Mouse (Mus musculus): ENCODE data around the gene Mavs. TPM values are rescaled to one million over a fixed set of nuclear protein-coding genes. Genes with fewer than 3 reads are reported as not detected.

Gene Mavs
- 10 to 100 TPM; 40.0 to 56.9 TPM for total RNA-seq (2021)
- long read RNA-seq, experiment 1, transcript Mavs-201 (7 exons, 2,867 nt) = minor isoform, 24 of 114 reads
- long read RNA-seq, experiment 1, transcript Mavs-202 (7 exons, 3,057 nt) = major isoform, 42 of 114 reads
- long read RNA-seq, experiment 1, partial matches to known transcripts = 20 of 114 reads
- long read RNA-seq, experiment 1, other reads (novel, unspliced or antisense) = 28 of 114 reads
- long read RNA-seq, experiment 2, transcript Mavs-201 (7 exons, 2,867 nt) = minor isoform, 42 of 154 reads
- long read RNA-seq, experiment 2, transcript Mavs-202 (7 exons, 3,057 nt) = major isoform, 57 of 154 reads
- long read RNA-seq, experiment 2, partial matches to known transcripts = 13 of 154 reads
- long read RNA-seq, experiment 2, other reads (novel, unspliced or antisense) = 42 of 154 reads

GRCm38 (mm10) chr2:131233307-131234126 is at the start of gene Mavs:
Gene Mavs, plus strand, starts transcription at chr2:131234063.
- intact Hi-C loops (cut with DNase I) = no loop called here
- peak within 1 kb of the TSS; percentile 82 for H3K4me3 ChIP-seq
- DNase-seq = peak; percentile 98
- H3K27ac ChIP-seq = peak within 1 kb of the TSS; percentile 97
- TF ChIP-seq CTCF (IDR thresholded peaks at IDR 0.05) = no peak

DNA sequence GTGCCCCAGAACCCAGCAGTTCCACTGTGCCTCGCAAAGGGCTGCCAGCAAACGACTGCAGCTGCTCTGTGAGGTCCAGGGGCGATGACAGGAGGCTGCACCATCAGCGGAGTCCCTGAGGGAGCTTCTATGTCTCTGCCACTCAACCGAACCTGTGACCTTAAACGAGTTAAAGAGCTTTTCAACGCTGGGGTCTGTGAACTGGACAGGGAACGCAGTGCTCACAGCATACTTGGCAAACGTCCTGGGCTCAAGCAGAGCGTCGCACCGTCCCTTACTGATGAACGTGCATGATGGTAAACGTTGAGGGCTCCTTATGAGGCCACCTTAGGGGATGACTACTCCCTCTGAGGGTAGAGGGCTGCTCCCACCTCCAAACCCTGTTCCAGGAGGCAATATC is 47.5 kb upstream of the Mavs start:
- DNase-seq = peak; percentile 40
- intact Hi-C loops (cut with DNase I) = loop anchor here (2.0 to 10.0 kb wide), 2 partner anchors 18 to 328 kb away; no protein-coding TSS in a partner anchor
- Histone ChIP-seq H3K4me3 (peak overlapping the region; percentile 74), H3K27ac (peak overlapping the region; percentile 82)
- no peak for TF ChIP-seq CTCF (IDR thresholded peaks at IDR 0.05)

- TF ChIP-seq CTCF (IDR thresholded peaks at IDR 0.05) = peak; percentile 38; the same call in 1 of the 2 replicates
- Histone ChIP-seq H3K4me3 (peak within 1 kb of the TSS; percentile 74), H3K27ac (peak within 1 kb of the TSS; percentile 82)
- DNase-seq = peak; percentile 92
- intact Hi-C loops (cut with DNase I) = loop anchor here (2.0 to 10.0 kb wide), 2 partner anchors 18 to 328 kb away; no protein-coding TSS in a partner anchor
Measured at GRCm38 (mm10) chr2:131186771-131187601, 46.9 kb upstream of the Mavs start, which contains the start of the genes Cdc25b and Spef1. Gene Cdc25b, plus strand, starts transcription at chr2:131186949. Gene Spef1, minus strand, starts transcription at chr2:131187282.

GRCm38 (mm10) chr2:131187602-131187922 is 46.3 kb upstream of the Mavs start:
- H3K27ac ChIP-seq = peak overlapping the region; percentile 82
- no peak for TF ChIP-seq CTCF (IDR thresholded peaks at IDR 0.05)
- intact Hi-C loops (cut with DNase I) = loop anchor here (2.0 to 10.0 kb wide), 2 partner anchors 17 to 327 kb away; no protein-coding TSS in a partner anchor
- H3K4me3 ChIP-seq = peak overlapping the region; percentile 74
- no peak for DNase-seq

DNA sequence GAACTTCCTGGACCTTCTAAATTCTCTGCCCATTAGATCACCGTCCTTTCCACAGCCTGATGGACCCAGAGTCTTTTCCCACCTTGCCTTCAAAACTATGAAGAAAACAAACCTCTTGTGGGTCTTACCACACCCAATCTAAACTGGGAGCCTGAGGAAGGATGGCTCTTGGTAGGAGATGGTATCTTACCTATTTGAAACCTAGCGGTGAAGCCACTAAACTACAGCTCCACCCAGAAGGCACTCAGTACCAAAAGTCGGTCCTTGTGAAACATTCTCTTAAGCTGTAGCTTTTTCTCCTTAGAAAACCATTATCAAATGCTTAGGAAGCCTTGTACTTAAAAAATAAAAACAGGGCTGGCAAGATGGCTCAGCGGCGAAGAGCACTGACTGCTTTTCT is 45.6 kb upstream of the Mavs start:
- TF ChIP-seq CTCF (IDR thresholded peaks at IDR 0.05) = no peak
- intact Hi-C loops (cut with DNase I) = loop anchor here (10.0 kb wide), 1 partner anchor 326 kb away; no protein-coding TSS in a partner anchor

GRCm38 (mm10) chr2:131189521-131190309 is 44.1 kb upstream of the Mavs start:
- TF ChIP-seq CTCF (IDR thresholded peaks at IDR 0.05) = no peak
- intact Hi-C loops (cut with DNase I) = loop anchor here (10.0 kb wide), 1 partner anchor 325 kb away; no protein-coding TSS in a partner anchor
- DNase-seq = peak; percentile 74
- H3K4me3 ChIP-seq = no peak overlapping the region
- peak overlapping the region; percentile 48 for H3K27ac ChIP-seq

More for the DNA sequence above, 45.6 kb upstream of the Mavs start:
- no peak for DNase-seq
- Histone ChIP-seq H3K27ac (no peak overlapping the region), H3K4me3 (no peak overlapping the region)

- no peak for DNase-seq
- no peak overlapping the region for H3K4me3 ChIP-seq
- intact Hi-C loops (cut with DNase I) = no loop called here
- no peak overlapping the region for H3K27ac ChIP-seq
- TF ChIP-seq CTCF (IDR thresholded peaks at IDR 0.05) = no peak
Measured at GRCm38 (mm10) chr2:131190344-131191004, 43.4 kb upstream of the Mavs start.

DNA sequence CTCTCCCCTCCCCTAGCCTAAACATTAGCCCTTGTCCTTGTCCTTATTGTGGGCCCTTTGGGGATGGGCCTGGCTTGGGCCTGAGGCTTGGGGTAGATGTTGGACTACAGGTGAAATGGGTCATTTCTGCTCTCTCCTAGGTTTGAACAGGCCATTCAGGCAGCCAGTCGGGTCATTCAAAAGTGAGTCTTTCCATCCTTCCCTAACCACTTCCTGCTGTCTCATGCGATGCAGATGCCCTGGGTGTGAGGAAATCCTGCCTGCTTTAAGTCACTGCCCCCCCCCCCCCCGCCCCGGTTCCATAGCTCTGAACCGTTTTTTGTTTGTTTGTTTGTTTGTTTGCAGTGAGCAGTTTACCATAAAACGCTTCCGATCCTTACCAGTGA is 42.9 kb upstream of the Mavs start:
- intact Hi-C loops (cut with DNase I) = no loop called here
- H3K27ac ChIP-seq = no peak overlapping the region
- H3K4me3 ChIP-seq = no peak overlapping the region
- DNase-seq = no peak
- no peak for TF ChIP-seq CTCF (IDR thresholded peaks at IDR 0.05)

GRCm38 (mm10) chr2:131196606-131197316 is 37.1 kb upstream of the Mavs start:
- no peak for TF ChIP-seq CTCF (IDR thresholded peaks at IDR 0.05)
- no peak for DNase-seq
- Histone ChIP-seq H3K27ac (no peak overlapping the region), H3K4me3 (no peak overlapping the region)
- intact Hi-C loops (cut with DNase I) = no loop called here

GRCm38 (mm10) chr2:131200710-131201109 is 33.2 kb upstream of the Mavs start:
- no peak overlapping the region for H3K27ac ChIP-seq
- TF ChIP-seq CTCF (IDR thresholded peaks at IDR 0.05) = no peak
- no peak for DNase-seq
- H3K4me3 ChIP-seq = no peak overlapping the region
- intact Hi-C loops (cut with DNase I) = no loop called here

Data from gastrocnemius, adult 2 months (tissue).